Mouse (Mus musculus): ENCODE measurements around the gene Lrrc1. TPM values are rescaled to one million over a fixed set of nuclear protein-coding genes. Genes with fewer than 3 reads are reported as not detected.

The Lrrc1 gene
- total and polyA plus RNA-seq, 3 experiments: 10.0 to 22.8 (median 15.1) TPM

GRCm38 (mm10) chr9:77427292-77428114, 117.2 kb downstream of the Lrrc1 start:
- peak; percentile 88 for DNase-seq

GRCm38 (mm10) chr9:77426110-77426509, 118.6 kb downstream of the Lrrc1 start:
- no peak for DNase-seq

- no peak for DNase-seq
These were observed 119.1 kb downstream of the Lrrc1 start for GRCm38 (mm10) chr9:77425553-77425952.

GRCm38 (mm10) chr9:77420200-77420585, 124.5 kb downstream of the Lrrc1 start:
- no peak for DNase-seq

GRCm38 (mm10) chr9:77419501-77420199, 125.0 kb downstream of the Lrrc1 start:
- DNase-seq: no peak

- no peak for DNase-seq
These were observed 125.9 kb downstream of the Lrrc1 start for GRCm38 (mm10) chr9:77418800-77419199.

GRCm38 (mm10) chr9:77416486-77416885, 128.2 kb downstream of the Lrrc1 start:
- no peak for DNase-seq

GRCm38 (mm10) chr9:77416002-77416401, 128.7 kb downstream of the Lrrc1 start:
- no peak for DNase-seq

- no peak for DNase-seq
These were observed 132.7 kb downstream of the Lrrc1 start for GRCm38 (mm10) chr9:77411830-77412425.

- DNase-seq: no peak
These were observed 133.7 kb downstream of the Lrrc1 start for GRCm38 (mm10) chr9:77410968-77411367.

- DNase-seq: no peak
These were observed 134.1 kb downstream of the Lrrc1 start for GRCm38 (mm10) chr9:77410524-77410923.

GRCm38 (mm10) chr9:77408053-77408603, 136.5 kb downstream of the Lrrc1 start:
- DNase-seq: no peak

GRCm38 (mm10) chr9:77406906-77407305, 137.8 kb downstream of the Lrrc1 start:
- DNase-seq: peak; percentile 47

GRCm38 (mm10) chr9:77404458-77404857, 140.2 kb downstream of the Lrrc1 start:
- no peak for DNase-seq

- no peak for DNase-seq
These were observed 140.7 kb downstream of the Lrrc1 start for GRCm38 (mm10) chr9:77403961-77404360.

- DNase-seq: no peak
These were observed 141.7 kb downstream of the Lrrc1 start for GRCm38 (mm10) chr9:77402971-77403370.

GRCm38 (mm10) chr9:77399801-77400200, 144.9 kb downstream of the Lrrc1 start:
- no peak for DNase-seq

- DNase-seq: no peak
These were observed 145.6 kb downstream of the Lrrc1 start for GRCm38 (mm10) chr9:77398856-77399631.

GRCm38 (mm10) chr9:77397027-77397426, 147.6 kb downstream of the Lrrc1 start:
- no peak for DNase-seq

GRCm38 (mm10) chr9:77391248-77391647, 153.4 kb downstream of the Lrrc1 start:
- no peak for DNase-seq

GRCm38 (mm10) chr9:77388956-77389355, 155.7 kb downstream of the Lrrc1 start:
- no peak for DNase-seq

GRCm38 (mm10) chr9:77386751-77387150, 157.9 kb downstream of the Lrrc1 start:
- no peak for DNase-seq

All from adrenal gland, adult 2 months (tissue).